Comparison of ENCODE assay signal across 26 mouse cellular contexts in the genomic region with DNA sequence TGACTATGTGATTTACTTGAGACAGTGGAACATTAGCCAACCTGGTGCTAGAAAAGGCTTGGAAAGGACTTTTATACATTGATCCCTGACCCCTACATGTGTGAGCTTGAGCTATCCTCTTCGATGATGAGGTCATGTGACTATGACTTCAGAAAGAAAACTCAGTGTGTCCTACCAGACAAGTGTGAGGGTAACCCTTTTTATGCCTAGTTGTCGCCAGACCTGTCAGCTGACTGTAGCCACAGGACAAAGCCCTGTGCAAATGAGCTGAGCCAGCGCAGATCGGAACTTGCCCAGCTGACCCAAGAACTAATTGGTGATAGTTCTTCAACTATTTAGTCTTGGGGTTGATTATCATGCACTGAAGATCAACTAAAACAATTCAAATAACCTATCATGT.
"Had no signal": no experiment of that assay in that cellular context is flagged by ENCODE, and none has a peak within 500 bp of the region (broad histone marks: within the 10 kb centered on the region; RNA-seq: fewer than 3 reads in every experiment).

No protein-coding gene starts in this region.

- H3K27me3 ChIP-seq: embryonic facial prominence, embryonic 12.5 days; embryonic facial prominence, embryonic 15.5 days; forebrain, embryonic 12.5 days; forebrain, embryonic 13.5 days; forebrain, embryonic 15.5 days had no signal

- H3K4me1 ChIP-seq: embryonic facial prominence, embryonic 10.5 days; embryonic facial prominence, embryonic 12.5 days; forebrain, embryonic 12.5 days; forebrain, embryonic 13.5 days had no signal

- DNase-seq: cerebellum, adult 2 months; cerebellum, adult 8-10 months; cerebellum, adult 9-10 months; cerebellum, adult 9-11 months; cerebellum, postnatal 25 days; cerebellum, postnatal 36 days; embryo, embryonic 11 days; forebrain, postnatal 0 days; gastrocnemius, adult 2 months; gastrocnemius, postnatal 10 days; gastrocnemius, postnatal 14 days; gastrocnemius, postnatal 25 days; gastrocnemius, postnatal 36 days; heart, adult 18-20 months; heart, adult 2 months had no signal

- H3K27ac ChIP-seq: embryonic facial prominence, embryonic 10.5 days; embryonic facial prominence, embryonic 12.5 days; embryonic facial prominence, embryonic 13.5 days; embryonic facial prominence, embryonic 15.5 days; forebrain, embryonic 10.5 days; forebrain, embryonic 12.5 days; forebrain, embryonic 13.5 days; forebrain, embryonic 15.5 days; gastrocnemius, adult 2 months; heart, adult 2 months had no signal

- H3K36me3 ChIP-seq: embryonic facial prominence, embryonic 10.5 days; embryonic facial prominence, embryonic 12.5 days; embryonic facial prominence, embryonic 13.5 days; embryonic facial prominence, embryonic 15.5 days; forebrain, embryonic 10.5 days; forebrain, embryonic 12.5 days; forebrain, embryonic 15.5 days had no signal

- H3K4me3 ChIP-seq: embryonic facial prominence, embryonic 10.5 days; embryonic facial prominence, embryonic 12.5 days; embryonic facial prominence, embryonic 13.5 days; embryonic facial prominence, embryonic 15.5 days; erythroblast, embryonic 14.5 days; forebrain, embryonic 10.5 days; forebrain, embryonic 12.5 days; forebrain, embryonic 13.5 days; forebrain, embryonic 15.5 days; gastrocnemius, adult 2 months; heart, adult 2 months had no signal

- ATAC-seq: forebrain, embryonic 13.5 days; forebrain, embryonic 14.5 days; forebrain, embryonic 15.5 days; forebrain, embryonic 16.5 days; forebrain, postnatal 0 days had no signal

- H3K9ac ChIP-seq: embryonic facial prominence, embryonic 12.5 days; embryonic facial prominence, embryonic 13.5 days; embryonic facial prominence, embryonic 15.5 days; forebrain, embryonic 12.5 days; forebrain, embryonic 13.5 days; forebrain, embryonic 15.5 days; forebrain, postnatal 0 days had no signal

- H3K4me2 ChIP-seq: embryonic facial prominence, embryonic 12.5 days; embryonic facial prominence, embryonic 13.5 days; embryonic facial prominence, embryonic 15.5 days; forebrain, embryonic 12.5 days; forebrain, embryonic 13.5 days; forebrain, embryonic 15.5 days had no signal

- H3K9me3 ChIP-seq: embryonic facial prominence, embryonic 10.5 days; embryonic facial prominence, embryonic 12.5 days; embryonic facial prominence, embryonic 13.5 days; embryonic facial prominence, embryonic 15.5 days; forebrain, embryonic 10.5 days; forebrain, embryonic 12.5 days; forebrain, embryonic 13.5 days; forebrain, embryonic 15.5 days had no signal
